Mouse (Mus musculus): ENCODE measurements around the gene Dctd.

DNA sequence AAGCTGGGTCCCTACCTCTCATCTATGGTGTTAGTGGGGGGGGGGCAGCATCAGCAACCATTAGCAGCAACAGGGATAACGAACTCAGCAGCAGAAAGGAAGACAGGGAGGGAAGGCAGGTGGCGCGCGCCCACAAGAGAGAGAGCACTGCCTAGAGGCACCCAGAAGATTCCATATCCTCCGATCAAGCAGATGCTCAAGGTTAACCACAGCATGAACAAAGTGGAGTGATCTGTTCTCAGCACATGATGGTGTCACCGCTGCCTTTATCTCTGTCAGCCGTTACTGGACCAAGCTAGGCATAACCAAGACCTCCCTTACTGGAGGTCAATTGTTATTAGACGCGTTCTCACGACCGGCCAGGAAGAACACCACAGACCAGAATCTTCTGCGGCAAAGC is 89.7 kb downstream of the Dctd start:
- no peak for TF ChIP-seq CTCF (conservative IDR thresholded peaks at IDR 0.05; ENCODE audit: low read length)
- no peak for TF ChIP-seq POU5F1 (IDR thresholded peaks at IDR 0.05; ENCODE audit: borderline replicate concordance, low read length)
- no peak for TF ChIP-seq NANOG (IDR thresholded peaks at IDR 0.05; ENCODE audit: borderline replicate concordance, low read length)
